Comparison of ENCODE assay signal across 10 mouse cellular contexts in genomic region chr10:54032316-54033092, GRCm38 (mm10). TPM values are rescaled to one million over a fixed set of nuclear protein-coding genes. Genes with fewer than 3 reads are reported as not detected.
DNase-seq lines count a peak whose midpoint lies in the region; ATAC-seq and TF ChIP-seq lines count a peak whose summit lies in the region.
"Had no signal": no experiment of that assay in that cellular context is flagged by ENCODE, and none has a peak within 500 bp of the region (broad histone marks: within the 10 kb centered on the region; RNA-seq: fewer than 3 reads in every experiment).

No protein-coding gene starts in this region.

- H3K9ac ChIP-seq in kidney, embryonic 15.5 days = no peak overlapping the region
- H3K9ac ChIP-seq in kidney, postnatal 0 days (ENCODE audit: low read depth, low read length) = no peak overlapping the region
- no peak overlapping the region for H3K9ac ChIP-seq in midbrain, embryonic 11.5 days (ENCODE audit: low read length)
- H3K9ac ChIP-seq: neural tube, embryonic 13.5 days had no signal

- H3K27ac ChIP-seq in kidney, embryonic 15.5 days = no peak overlapping the region
- peak overlapping the region; percentile 46 for H3K27ac ChIP-seq in gastrocnemius, adult 2 months
- H3K27ac ChIP-seq in kidney, postnatal 0 days = no peak overlapping the region
- H3K27ac ChIP-seq in midbrain, embryonic 11.5 days (ENCODE audit: low read depth, low read length) = no peak overlapping the region
- H3K27ac ChIP-seq: neural tube, embryonic 13.5 days had no signal

- no peak overlapping the region for H3K4me3 ChIP-seq in kidney, embryonic 15.5 days (replicated peaks)
- no peak overlapping the region for H3K4me3 ChIP-seq in gastrocnemius, adult 2 months
- no peak overlapping the region for H3K4me3 ChIP-seq in kidney, postnatal 0 days (replicated peaks; ENCODE audit: low read depth, low read length)
- H3K4me3 ChIP-seq in midbrain, embryonic 11.5 days (ENCODE audit: low read depth, low read length) = no peak overlapping the region
- H3K4me3 ChIP-seq: neural tube, embryonic 13.5 days had no signal

- H3K4me2 ChIP-seq in kidney, embryonic 15.5 days = no peak overlapping the region
- no peak overlapping the region for H3K4me2 ChIP-seq in kidney, postnatal 0 days (ENCODE audit: low read length)
- no peak overlapping the region for H3K4me2 ChIP-seq in midbrain, embryonic 11.5 days
- H3K4me2 ChIP-seq: neural tube, embryonic 13.5 days had no signal

- intact Hi-C loops in gastrocnemius, adult 2 months (cut with DNase I) = no loop called here

- no peak for ATAC-seq in kidney, embryonic 15.5 days (replicated peaks; ENCODE audit: low FRiP score)
- no peak for ATAC-seq in kidney, postnatal 0 days (replicated peaks; ENCODE audit: low FRiP score, low read depth)
- ATAC-seq in megakaryocyte-erythroid progenitor cell, adult 5-6 weeks (replicated peaks; ENCODE audit: low FRiP score, low TSS enrichment, poor library complexity, severe bottlenecking) = peak; percentile 87
- ATAC-seq in midbrain, embryonic 11.5 days (ENCODE audit: low FRiP score) = no peak
- no peak for ATAC-seq in monocyte, adult 5-6 weeks (replicated peaks; ENCODE audit: insufficient number of reproducible peaks, low FRiP score, low TSS enrichment, poor library complexity, severe bottlenecking)

- no peaks in the 10 kb centered on the region for H3K27me3 ChIP-seq in kidney, embryonic 15.5 days
- no peaks in the 10 kb centered on the region for H3K27me3 ChIP-seq in kidney, postnatal 0 days (ENCODE audit: insufficient read depth, low read length)
- H3K27me3 ChIP-seq in midbrain, embryonic 11.5 days (ENCODE audit: control insufficient read depth, insufficient read depth, low read length) = no peaks in the 10 kb centered on the region
- H3K27me3 ChIP-seq: neural tube, embryonic 13.5 days had no signal

- H3K4me1 ChIP-seq in kidney, embryonic 15.5 days = no peaks in the 10 kb centered on the region
- H3K4me1 ChIP-seq in kidney, postnatal 0 days (replicated peaks; ENCODE audit: insufficient read depth, low read length) = no peaks in the 10 kb centered on the region
- H3K4me1 ChIP-seq in midbrain, embryonic 11.5 days (ENCODE audit: control insufficient read depth, insufficient read depth, low read length) = no peaks in the 10 kb centered on the region
- H3K4me1 ChIP-seq: neural tube, embryonic 13.5 days had no signal

- no peak for TF ChIP-seq CTCF in gastrocnemius, adult 2 months (IDR thresholded peaks at IDR 0.05)
- no peak for TF ChIP-seq CTCF in kidney, postnatal 0 days (IDR thresholded peaks at IDR 0.05; ENCODE audit: low read depth)

- WGBS in kidney, embryonic 15.5 days = 84% methylated on average over 9 of the region's 9 CpGs
- 87% methylated on average over 9 of the region's 9 CpGs for WGBS in kidney, postnatal 0 days
- WGBS in midbrain, embryonic 11.5 days = 88% methylated on average over 9 of the region's 9 CpGs

- H3K36me3 ChIP-seq in kidney, embryonic 15.5 days = peaks cover 19% of the 10 kb centered on the region; the same call in 1 of the 2 replicates
- no peaks in the 10 kb centered on the region for H3K36me3 ChIP-seq in kidney, postnatal 0 days (ENCODE audit: insufficient read depth, low read length)
- no peaks in the 10 kb centered on the region for H3K36me3 ChIP-seq in midbrain, embryonic 11.5 days (ENCODE audit: control insufficient read depth, insufficient read depth, low read length)
- H3K36me3 ChIP-seq: G1E; neural tube, embryonic 13.5 days had no signal

- DNase-seq in kidney, adult 18-20 months = peak; percentile 20
- peak; percentile 77 for DNase-seq in gastrocnemius, adult 2 months
- DNase-seq in kidney, postnatal 0 days (ENCODE audit: low spot score) = peak; percentile 8
- DNase-seq in midbrain, embryonic 11.5 days (ENCODE audit: low spot score, missing footprints) = no peak
- DNase-seq in ovary, adult 18-20 months (ENCODE audit: low spot score) = no peak

- H3K9me3 ChIP-seq in kidney, embryonic 15.5 days (replicated peaks) = no peaks in the 10 kb centered on the region
- no peaks in the 10 kb centered on the region for H3K9me3 ChIP-seq in kidney, postnatal 0 days (replicated peaks; ENCODE audit: low read length)
- no peaks in the 10 kb centered on the region for H3K9me3 ChIP-seq in midbrain, embryonic 11.5 days (ENCODE audit: control insufficient read depth, low read length)
- H3K9me3 ChIP-seq: G1E; neural tube, embryonic 13.5 days had no signal

RNA-seq across cellular contexts. Expression of gene Man1a, which starts 43.9 kb away (rescaled TPM):
- polyA plus RNA-seq in kidney, embryonic 15.5 days (2015; fragmentation: Nextera tagmentation; extraction: Ambion mirVana) = 8.4 and 8.5 TPM in 2 replicates
- 10 to 100 TPM in 1 of 2 experiments, 1 to 10 TPM in 1; 8.4 to 10.4 TPM for total RNA-seq in gastrocnemius, adult 2 months (2021)
- polyA plus RNA-seq in kidney, postnatal 0 days (2015; fragmentation: Nextera tagmentation; extraction: Ambion mirVana) = 8.7 and 10.3 TPM in 2 replicates
- 16.0 and 16.1 TPM in 2 replicates for total RNA-seq in megakaryocyte-erythroid progenitor cell, adult 5-6 weeks (2014; fragmentation: Nextera tagmentation)
- total RNA-seq in megakaryocyte-erythroid progenitor cell, adult 5-6 weeks (2017) = 21.8 and 23.7 TPM in 2 replicates
- 1.7 and 2.1 TPM in 2 replicates for polyA plus RNA-seq in midbrain, embryonic 11.5 days (2014; fragmentation: Nextera tagmentation; extraction: Ambion mirVana)
- total RNA-seq in monocyte, adult 5-6 weeks (2017) = 119 to 131 TPM (median 129 TPM) in 3 replicates

Comparison
In these comparisons a context has a peak if more than half of its experiments do, and no peak if none do; other contexts are left out.
1. DNase-seq: peak in kidney, adult 18-20 months (single experiment), gastrocnemius, adult 2 months (single experiment) and kidney, postnatal 0 days (single experiment); none in midbrain, embryonic 11.5 days (single experiment) and ovary, adult 18-20 months (single experiment).